Mouse (Mus musculus) hindlimb bud, embryonic 11.5 days (tissue): ENCODE data around the gene Cntn1.

Source experiments
- DNase-seq: peaks from one replicate; pipeline ENCODE4 v3.0.0-alpha.2; 2012; ENCODE audit warnings: low read depth, low spot score; ENCODE audit errors: extremely low spot score

Cntn1 gene

GRCm38 (mm10) chr15:92134254-92134653 is 83.3 kb downstream of the Cntn1 start:
- DNase-seq, result no peak

GRCm38 (mm10) chr15:92137026-92137425 is 86.1 kb downstream of the Cntn1 start:
- no peak for DNase-seq

- DNase-seq, result no peak
Measured at GRCm38 (mm10) chr15:92141972-92142371, 91.0 kb downstream of the Cntn1 start.

GRCm38 (mm10) chr15:92154921-92155320 is 104.0 kb downstream of the Cntn1 start:
- DNase-seq, result no peak

GRCm38 (mm10) chr15:92160855-92161162 is 109.8 kb downstream of the Cntn1 start:
- no peak for DNase-seq

- no peak for DNase-seq
Measured at GRCm38 (mm10) chr15:92161163-92162025, 110.4 kb downstream of the Cntn1 start.

- no peak for DNase-seq
Measured at GRCm38 (mm10) chr15:92162835-92163234, 111.9 kb downstream of the Cntn1 start.

- no peak for DNase-seq
Measured at GRCm38 (mm10) chr15:92164127-92164526, 113.2 kb downstream of the Cntn1 start.

- no peak for DNase-seq
Measured at GRCm38 (mm10) chr15:92166266-92166665, 115.3 kb downstream of the Cntn1 start.

- DNase-seq, result no peak
Measured at GRCm38 (mm10) chr15:92175739-92176138, 124.8 kb downstream of the Cntn1 start.

- no peak for DNase-seq
Measured at GRCm38 (mm10) chr15:92177413-92177812, 126.4 kb downstream of the Cntn1 start.

- DNase-seq, result no peak
Measured at GRCm38 (mm10) chr15:92185484-92185883, 134.5 kb downstream of the Cntn1 start.

GRCm38 (mm10) chr15:92190000-92190399 is 139.0 kb downstream of the Cntn1 start:
- DNase-seq, result no peak

- no peak for DNase-seq
Measured at GRCm38 (mm10) chr15:92200326-92200985, 149.5 kb downstream of the Cntn1 start.

- DNase-seq, result no peak
Measured at GRCm38 (mm10) chr15:92206695-92207094, 155.7 kb downstream of the Cntn1 start.

GRCm38 (mm10) chr15:92209778-92210177 is 158.8 kb downstream of the Cntn1 start:
- DNase-seq, result no peak

GRCm38 (mm10) chr15:92210486-92211235 is 159.7 kb downstream of the Cntn1 start:
- DNase-seq, result no peak

- DNase-seq, result no peak
Measured at GRCm38 (mm10) chr15:92215841-92216240, 164.9 kb downstream of the Cntn1 start.

- no peak for DNase-seq
Measured at GRCm38 (mm10) chr15:92221446-92221845, 170.5 kb downstream of the Cntn1 start.

- peak; percentile 26 for DNase-seq
Measured at GRCm38 (mm10) chr15:92231386-92231785, 180.4 kb downstream of the Cntn1 start.

- no peak for DNase-seq
Measured at GRCm38 (mm10) chr15:92235836-92236235, 184.9 kb downstream of the Cntn1 start.
